Mouse (Mus musculus): ENCODE data around the gene Fdx1.

Fdx1 gene

DNA sequence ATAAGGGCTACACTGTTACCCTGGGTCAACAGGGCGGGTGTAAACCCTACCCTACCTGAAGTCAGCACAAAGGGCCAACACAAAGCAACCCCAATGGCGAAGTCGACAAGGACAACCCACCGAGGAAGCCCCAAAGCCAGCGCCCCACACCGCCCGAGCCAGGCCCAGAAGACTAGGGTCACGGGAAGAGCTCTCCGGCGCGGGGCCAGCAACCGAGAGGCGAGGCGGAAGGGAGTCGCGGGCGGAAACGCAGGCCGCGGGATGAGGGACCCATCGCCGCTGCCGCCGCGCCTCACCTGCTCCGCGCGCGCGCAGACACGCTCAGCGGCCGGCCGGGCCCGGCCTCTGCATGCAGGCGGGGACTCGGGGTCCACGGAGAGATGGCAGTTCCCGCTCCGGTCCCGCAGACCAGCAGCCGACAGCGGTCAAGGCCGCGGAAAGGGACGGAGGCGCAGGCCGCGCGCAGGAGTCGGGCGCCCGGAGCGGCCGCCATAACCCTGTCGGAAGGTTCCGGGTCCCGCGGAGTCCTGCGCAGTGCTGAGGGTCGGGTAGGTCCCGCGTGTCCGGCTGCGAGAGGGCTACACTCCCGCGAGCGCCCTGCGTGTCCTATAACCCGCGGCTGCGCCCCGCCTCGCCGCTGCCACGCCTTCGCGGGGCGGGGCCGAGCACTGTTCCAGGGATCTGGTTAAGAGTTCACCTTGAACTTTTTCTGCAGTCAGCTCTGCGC is at the start of gene Fdx1:
Gene Fdx1 (minus strand): TSS at position 582 of the 727 bp plus-strand sequence.
- DNase-seq, result peak; percentile 74 to 78

DNA sequence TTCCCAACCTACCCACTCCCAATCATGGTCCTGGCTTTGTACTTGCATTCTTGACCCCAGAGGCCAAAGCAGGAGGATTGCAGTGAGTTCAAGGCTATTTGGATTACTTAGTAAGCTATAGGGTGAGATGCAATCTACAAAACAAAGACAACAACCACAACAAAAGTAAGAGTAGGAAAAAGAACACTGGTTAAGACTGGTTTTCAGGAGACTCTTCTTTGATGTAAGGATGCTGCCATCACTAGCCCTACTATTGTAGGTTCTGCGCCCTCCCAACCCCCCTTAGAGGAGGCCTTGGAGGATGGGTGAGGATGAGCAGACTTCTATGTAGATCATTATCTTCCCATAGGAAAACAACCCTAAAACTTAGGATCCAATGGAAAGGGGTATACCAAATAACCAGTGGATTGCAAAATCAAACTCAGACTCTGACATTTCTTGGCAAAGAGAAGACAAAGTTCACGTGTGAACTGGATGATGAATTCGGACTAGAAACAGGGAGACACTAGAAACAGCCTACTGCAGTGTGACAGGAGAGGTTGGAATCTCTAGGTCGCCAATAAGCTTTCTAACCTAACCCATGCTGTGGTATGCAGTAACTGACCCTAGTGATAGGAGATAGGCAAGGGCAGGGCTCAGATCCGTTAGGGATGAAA is 49.6 kb upstream of the Fdx1 start:
- no peak for DNase-seq

DNA sequence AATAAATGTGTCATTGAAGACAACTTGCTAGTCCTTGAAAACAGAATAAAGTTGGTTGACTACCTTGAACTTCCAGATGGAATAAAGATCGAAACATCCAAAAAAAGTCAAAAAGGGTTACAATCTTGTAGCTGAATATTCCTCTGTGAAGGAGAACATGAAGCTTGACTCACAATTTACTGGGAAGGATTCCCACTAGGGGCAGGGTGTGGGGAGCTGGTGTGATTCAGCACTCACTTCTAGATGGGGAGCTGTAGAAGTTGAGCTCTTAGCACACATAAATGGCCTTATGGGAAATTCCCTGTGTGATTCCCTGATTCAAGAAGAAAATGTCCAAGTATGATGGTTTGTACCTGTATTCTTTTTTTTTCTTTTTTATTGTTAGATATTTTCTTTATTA is 49.0 kb upstream of the Fdx1 start:
- no peak for DNase-seq

GRCm38 (mm10) chr9:52008511-52008910 is 45.2 kb upstream of the Fdx1 start:
- DNase-seq, result no peak

DNA sequence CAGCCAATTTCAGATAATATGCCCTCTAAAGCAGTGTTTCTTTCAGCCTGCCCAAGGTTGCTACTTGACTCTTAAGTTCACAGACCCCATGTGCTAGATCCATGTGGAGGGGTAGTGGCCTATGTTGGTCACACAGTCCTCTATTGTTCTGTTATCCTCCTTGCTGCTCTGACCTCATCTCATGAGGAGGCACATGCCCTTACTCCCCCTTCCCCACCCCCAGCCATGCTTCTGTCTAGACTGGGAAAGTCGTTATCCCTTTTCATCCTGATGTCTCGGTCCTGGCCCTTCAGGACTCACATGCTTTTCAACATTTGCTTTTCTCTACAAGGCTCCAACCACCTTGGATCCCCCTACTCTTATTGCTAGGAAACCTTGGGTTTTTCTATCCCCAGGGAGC is 44.0 kb upstream of the Fdx1 start:
- DNase-seq, result no peak

GRCm38 (mm10) chr9:52003501-52003900 is 40.1 kb upstream of the Fdx1 start:
- no peak for DNase-seq

DNA sequence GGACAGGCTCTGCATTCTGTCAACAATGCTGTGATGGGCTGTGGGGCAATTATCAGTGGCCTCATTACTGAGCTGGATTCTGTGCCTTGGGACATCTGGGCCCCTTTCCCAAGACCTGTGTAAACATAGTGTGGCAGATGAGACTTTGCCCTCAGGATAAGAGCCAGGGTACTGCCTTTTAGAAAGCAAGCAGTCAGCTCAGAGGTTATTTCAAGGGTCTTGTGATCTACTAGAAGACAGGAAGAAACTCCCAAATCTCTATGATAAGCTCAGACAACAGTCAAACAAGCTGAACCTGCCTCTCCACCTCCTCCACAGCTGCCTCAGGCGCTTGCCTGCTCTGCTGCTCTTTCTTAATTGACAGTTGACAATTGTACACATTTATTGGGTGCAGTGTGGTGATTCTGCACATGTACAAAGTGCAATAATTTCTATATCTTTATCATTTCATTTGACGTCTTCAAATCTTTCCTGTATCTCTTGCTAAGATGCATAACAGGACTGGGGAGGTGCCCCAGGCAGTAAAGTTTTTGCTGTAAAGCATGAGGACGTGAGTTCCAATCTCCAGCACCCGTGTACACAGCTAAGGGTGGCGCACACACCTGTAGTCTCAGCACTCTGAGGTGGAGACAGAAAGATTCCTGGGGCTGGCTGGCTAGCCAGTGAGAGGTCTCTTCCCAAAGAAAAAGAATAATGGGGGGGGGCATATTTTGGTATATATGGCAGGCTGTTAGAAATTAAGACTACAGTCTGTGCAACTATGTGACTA is 32.2 kb upstream of the Fdx1 start:
- no peak for DNase-seq

- DNase-seq, result no peak
These were observed 31.4 kb upstream of the Fdx1 start for GRCm38 (mm10) chr9:51994636-51995260.

DNA sequence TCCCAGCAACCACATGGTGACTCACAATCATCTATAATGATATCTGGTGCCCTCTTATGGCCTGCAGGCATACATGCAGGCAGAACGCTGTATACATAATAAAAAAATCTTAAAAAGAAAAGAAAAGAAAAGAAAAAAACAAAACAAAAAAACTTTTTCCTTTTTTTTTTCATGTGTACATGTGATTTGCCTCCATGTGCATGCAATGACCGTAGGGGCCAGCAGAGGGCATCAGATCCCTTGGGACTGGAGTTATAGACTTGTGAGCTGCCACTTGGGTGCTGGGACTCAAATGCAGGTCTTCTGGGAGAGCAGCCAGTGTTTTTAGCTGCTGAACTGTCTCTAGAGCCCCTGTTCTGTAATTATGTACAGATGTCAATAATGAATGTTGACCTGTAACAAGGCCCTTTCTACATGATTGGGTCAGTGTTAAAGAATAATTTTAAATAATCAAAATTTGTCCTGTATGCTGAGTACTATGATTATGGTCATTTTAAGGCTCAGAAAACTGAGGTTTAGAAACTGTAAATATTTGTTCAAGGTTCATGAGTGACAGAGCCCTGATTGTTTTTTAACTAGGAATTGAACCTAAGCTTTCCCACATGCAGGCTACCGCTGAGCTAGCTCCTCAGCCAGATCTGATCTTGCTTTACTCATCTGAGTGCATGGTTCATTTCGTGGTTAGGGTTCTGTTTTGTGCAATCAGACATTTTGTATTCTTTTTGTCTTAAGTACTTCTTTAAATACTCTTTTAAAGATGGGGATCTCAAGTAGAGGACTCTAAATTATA is 30.3 kb upstream of the Fdx1 start:
- DNase-seq, result peak; percentile 51 to 54

DNA sequence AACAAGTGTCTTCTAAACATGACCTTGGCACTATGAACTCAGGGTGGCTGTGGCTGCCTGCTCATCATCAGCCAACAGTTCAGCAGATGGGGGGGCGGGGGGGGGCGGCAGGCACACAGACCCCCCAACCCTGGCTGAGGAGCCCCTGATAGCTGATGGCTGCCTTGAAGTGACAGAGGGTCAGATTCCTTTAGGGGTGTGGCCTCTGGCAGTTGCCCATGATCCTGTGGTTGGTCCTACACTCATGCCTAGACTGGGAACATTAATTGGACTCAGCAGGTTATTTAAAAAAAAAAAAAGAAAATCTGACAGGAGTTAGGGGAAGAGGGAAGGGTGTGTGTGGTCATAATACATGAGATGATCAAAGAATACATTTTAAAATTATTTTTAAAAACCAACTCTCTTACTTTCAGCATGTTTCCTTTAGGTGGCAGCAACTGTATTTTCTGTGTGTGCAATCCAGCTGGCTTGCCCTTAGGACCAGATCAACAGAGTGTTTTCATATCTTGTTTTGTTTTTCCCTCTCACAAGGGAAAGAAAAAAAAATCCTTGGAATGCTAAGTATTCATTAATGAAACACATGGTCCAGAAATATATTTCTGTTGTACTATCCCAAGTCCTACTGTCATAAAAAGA is 28.0 kb upstream of the Fdx1 start:
- DNase-seq, result no peak

DNA sequence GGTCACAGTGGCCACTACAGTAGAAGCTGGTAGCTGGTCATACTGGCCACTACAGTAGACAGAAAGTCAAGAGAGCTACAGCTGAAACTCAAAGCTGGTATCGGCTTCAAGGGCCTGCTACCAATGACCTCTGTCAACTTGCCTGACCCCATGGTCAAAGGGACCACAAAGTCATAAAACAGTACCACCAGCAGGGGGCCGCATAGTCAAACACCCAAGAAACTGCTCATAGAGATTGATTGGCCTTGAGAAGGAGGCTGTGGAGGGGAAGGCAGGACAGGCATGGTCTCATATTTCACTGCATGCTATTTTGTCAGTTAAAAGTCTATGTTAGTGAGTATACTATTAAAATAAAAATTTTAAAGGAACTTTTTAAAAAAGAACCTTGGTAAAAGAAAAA is 27.5 kb upstream of the Fdx1 start:
- peak; percentile 46 to 50 for DNase-seq

GRCm38 (mm10) chr9:51985493-51986099 is 22.2 kb upstream of the Fdx1 start:
- no peak for DNase-seq

DNA sequence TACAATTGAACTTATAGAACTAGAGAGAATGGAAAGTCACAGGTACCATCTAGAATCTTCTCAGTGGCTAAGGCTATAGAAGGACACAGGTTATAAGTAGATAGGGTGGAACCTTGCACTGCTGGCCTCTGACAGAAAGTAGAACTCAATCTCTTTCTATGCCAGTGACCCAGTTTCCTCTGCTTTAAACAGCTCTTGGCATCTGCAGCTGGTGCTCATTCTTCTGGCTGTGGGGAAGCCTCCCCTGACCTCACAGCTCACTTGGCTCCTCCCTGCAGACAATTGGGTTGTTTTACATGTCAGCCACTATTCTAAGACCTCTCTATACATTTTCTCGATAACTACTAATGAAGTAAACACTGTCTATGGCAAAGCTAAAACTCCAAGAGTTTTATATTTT is 17.8 kb upstream of the Fdx1 start:
- peak; percentile 33 to 63 for DNase-seq

DNA sequence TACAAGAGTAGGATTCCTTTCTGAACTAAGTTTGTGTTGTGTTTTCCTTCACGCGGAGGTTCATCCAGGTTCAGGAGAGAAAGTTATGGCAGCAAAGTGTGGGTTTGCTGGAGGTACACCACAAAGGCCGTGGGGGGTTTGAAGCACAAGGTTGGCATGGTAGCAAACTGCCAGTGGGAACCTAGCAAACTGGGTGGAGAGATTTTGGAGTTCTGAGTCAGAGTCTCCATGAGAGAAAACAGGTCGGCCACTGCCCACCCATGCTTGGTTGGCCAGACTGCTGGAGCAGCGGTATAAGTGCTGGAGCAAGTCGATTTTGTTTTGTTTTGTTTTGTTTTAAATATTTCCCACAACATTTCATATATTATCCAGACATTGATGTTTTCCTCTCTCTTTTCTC is 15.9 kb upstream of the Fdx1 start:
- DNase-seq, result no peak

DNA sequence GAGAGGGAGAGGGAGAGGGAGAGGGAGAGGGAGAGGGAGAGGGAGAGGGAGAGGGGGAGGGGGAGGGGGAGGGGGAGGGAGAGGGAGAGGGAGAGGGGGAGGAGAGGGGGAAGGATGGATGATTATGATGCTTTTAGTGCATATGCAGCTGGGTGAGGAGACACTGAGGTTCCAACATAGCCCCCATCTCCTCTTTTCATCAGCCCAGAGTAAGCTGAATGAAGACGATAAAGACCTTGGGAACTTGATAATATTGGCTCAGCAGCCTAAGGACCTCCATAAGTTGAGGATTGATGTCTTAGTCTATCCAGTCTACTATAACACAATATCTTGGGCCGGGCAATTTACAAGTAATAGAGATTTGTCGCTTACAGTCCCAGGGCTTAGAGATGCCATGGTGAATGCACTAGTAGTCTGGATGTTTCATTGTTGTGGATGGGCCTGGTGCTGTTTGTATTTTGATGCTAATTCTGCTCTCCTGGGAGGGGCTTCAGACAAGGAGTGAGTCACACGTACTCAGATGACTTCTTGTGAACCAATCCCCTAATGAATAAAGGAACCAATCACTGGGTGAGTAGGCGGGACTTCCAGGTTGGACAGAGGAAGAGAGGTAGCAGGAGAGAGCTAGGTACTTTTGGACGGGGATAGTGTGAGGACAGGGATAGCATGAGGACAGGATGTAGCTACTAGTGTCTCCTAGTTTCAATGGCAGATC is 15.3 kb upstream of the Fdx1 start:
- no peak for DNase-seq

DNA sequence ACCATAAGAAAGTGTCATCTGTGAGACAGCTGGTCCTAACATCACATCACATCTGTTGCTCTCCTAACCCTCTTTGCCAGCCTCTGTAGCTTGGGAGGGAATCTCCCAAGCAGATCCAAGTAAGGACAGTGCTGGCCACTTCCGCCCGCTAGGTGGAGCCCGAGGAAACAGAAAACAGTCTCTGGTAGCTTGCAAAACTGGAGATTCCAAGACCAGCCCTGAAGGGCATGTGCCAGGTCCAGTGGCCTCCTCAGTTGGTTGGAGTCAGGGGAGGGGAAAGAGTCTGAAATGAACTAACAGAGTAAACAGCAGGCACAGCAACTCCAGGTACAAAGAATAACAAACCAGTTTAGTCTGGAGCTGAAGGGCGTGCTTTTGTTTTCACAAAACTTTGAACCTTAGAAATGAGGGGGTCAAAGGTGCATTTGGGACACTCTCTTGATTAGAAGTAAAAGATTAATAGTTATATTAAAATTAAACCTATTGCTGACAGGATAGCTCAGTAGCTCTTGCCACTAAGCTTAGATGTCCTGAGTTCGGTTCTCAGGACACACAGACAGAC is 14.2 kb upstream of the Fdx1 start:
- peak; percentile 69 to 75 for DNase-seq

DNA sequence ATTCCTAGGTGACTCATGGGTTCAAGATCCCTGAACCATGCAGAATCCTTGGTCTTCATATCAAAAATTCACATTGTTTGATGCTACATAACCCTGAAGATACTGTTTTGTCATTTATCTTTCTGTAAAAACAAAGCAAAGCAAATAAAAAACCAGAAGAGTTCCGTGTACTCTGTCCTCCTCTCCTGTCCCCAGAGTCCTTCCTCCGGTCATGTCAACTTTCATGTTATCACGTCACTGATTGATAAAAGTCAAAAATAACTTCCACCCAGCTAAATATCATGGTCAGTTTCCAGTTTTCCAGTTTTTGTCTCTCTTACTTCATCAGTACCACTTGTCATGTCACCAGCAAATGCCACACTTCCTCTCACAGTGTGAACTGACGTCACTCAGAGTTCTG is 11.5 kb upstream of the Fdx1 start:
- no peak for DNase-seq

GRCm38 (mm10) chr9:51973846-51974245 is 10.5 kb upstream of the Fdx1 start:
- DNase-seq, result no peak

DNA sequence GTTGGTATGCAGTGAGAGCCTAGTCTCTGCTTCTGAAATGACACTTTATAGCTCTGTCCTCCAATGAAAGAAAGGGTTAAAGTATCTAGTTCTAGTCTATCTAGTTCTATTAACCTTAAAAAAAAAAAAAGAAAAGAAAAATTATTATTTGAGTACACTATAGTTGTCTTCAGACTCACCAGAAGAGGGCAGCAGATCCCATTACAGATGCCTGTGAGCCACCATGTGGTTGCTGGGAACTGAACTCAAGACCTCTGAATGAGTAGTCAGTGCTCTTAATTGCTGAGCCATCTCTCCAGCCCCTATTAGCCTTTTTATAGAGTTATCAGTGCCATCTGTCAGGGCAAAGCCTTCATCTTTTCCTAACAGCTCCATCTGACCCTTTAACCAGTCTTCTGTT is 3.0 kb upstream of the Fdx1 start:
- no peak for DNase-seq

- DNase-seq, result no peak
These were observed 754 bp upstream of the Fdx1 start for GRCm38 (mm10) chr9:51964110-51964509.
